Mouse (Mus musculus) forebrain, postnatal 0 days (tissue): Measurements from ENCODE around the gene C530008M17Rik. TPM values are rescaled to one million over a fixed set of nuclear protein-coding genes. Genes with fewer than 3 reads are reported as not detected.

Source experiments
- ATAC-seq: fragments of 200-750 bp; cut with Nextera tagmentation; 2 replicates; pipeline ENCODE4 v1.8.0; 2017; ENCODE audit warnings: mild to moderate bottlenecking, moderate library complexity
- DNase-seq: peaks from one replicate; pipeline ENCODE4 v3.0.0-alpha.2; 2015
- H3K27ac ChIP-seq: fragments of 300-500 bp; sonication (generic); 2 replicates; pipeline ENCODE4 v1.5.1; 2014; ENCODE audit warnings: low read depth, mild to moderate bottlenecking, antibody characterized with exemption, low read length, moderate library complexity, mixed read lengths
- H3K27me3 ChIP-seq: fragments of 300-500 bp; sonication (generic); 2 replicates; pipeline ENCODE4 v1.6.1; 2014; ENCODE audit warnings: mild to moderate bottlenecking, low read length, mixed read lengths; ENCODE audit not compliant: insufficient read depth
- H3K36me3 ChIP-seq: fragments of 300-500 bp; sonication (generic); 2 replicates; pipeline ENCODE4 v1.6.1; 2014; ENCODE audit warnings: mild to moderate bottlenecking, moderate library complexity; ENCODE audit not compliant: insufficient read depth
- H3K4me1 ChIP-seq: fragments of 300-500 bp; sonication (generic); 2 replicates; pipeline ENCODE4 v1.6.1; 2014; ENCODE audit warnings: antibody characterized with exemption; ENCODE audit not compliant: insufficient read depth
- H3K4me2 ChIP-seq: fragments of 300-500 bp; sonication (generic); 2 replicates; pipeline ENCODE4 v1.6.1; 2014; ENCODE audit warnings: low read depth, mild to moderate bottlenecking, moderate library complexity
- H3K4me3 ChIP-seq: fragments of 300-500 bp; sonication (generic); 2 replicates; pipeline ENCODE4 v1.5.1; 2014; ENCODE audit warnings: low read depth, low read length, mixed read lengths
- H3K9ac ChIP-seq: fragments of 300-500 bp; sonication (generic); 2 replicates; pipeline ENCODE4 v1.6.1; 2014; ENCODE audit warnings: mild to moderate bottlenecking
- H3K9me3 ChIP-seq: fragments of 300-500 bp; sonication (generic); 2 replicates; pipeline ENCODE4 v1.6.1; 2016; ENCODE audit warnings: low read length
- CTCF ChIP-seq: sonication (generic); IDR thresholded peaks from 2 replicates; pipeline ENCODE4 v1.5.1; 2016; ENCODE audit warnings: antibody characterized with exemption, control low read depth, low read depth
- WGBS: fragments of 180-500 bp; shearing (Covaris S2); extraction: QIAGEN DNeasy Blood & Tissue Kit; methylation state at CpG from one replicate; pipeline ENCODE4 v1.1.7; 2014; 5-methylcytosine and 5-hydroxymethylcytosine counted together
- polyA plus RNA-seq: library from polyadenylated mRNA; unstranded; fragments of >200 nt; fragmentation: Nextera tagmentation; extraction: Ambion mirVana; gene quantifications from 2 replicates; pipeline ENCODE4 v1.2.1, GENCODE M21; 2015
- total RNA-seq: library from RNA; depleted of rRNA; stranded (reverse); fragments of >200 nt; gene quantifications from 2 replicates; pipeline ENCODE4 v1.2.3, GENCODE M21; 2014

Gene C530008M17Rik
- total and polyA plus RNA-seq, 2 experiments from 2014 or later, result 63.6 to 87.4 TPM

DNA sequence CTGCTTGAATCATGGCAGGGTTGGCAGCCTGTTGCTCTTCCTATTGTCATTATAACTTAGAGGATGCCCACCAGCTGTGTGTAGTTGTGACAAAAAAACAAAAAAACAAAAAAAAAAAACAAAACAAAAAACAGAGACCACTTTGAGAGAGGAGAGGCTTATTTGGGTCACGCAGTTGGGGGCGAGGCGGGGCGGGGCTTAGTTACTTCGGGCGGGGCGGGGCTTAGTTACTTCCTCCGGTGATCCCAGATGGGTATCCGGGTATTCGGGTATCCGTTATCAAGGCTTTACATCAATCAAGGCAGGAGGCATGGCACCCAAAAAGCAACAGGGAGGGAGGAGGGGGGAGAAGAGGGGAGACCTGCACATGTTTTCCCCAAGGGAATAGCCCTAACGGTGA lies 46.3 kb downstream of the C530008M17Rik start:
- H3K9me3 ChIP-seq, result no peaks in the 10 kb centered on the region
- 21% methylated on average over 12 of the region's 12 CpGs for WGBS
- no peaks in the 10 kb centered on the region for H3K27me3 ChIP-seq
- no peak for TF ChIP-seq CTCF
- peak overlapping the region; percentile 21; the same call in 1 of the 2 replicates for H3K4me2 ChIP-seq
- H3K4me3 ChIP-seq, result no peak overlapping the region
- H3K36me3 ChIP-seq, result no peaks in the 10 kb centered on the region
- peak overlapping the region; percentile 70 for H3K27ac ChIP-seq
- H3K9ac ChIP-seq, result no peak overlapping the region
- DNase-seq (no peak), ATAC-seq (no peak)
- H3K4me1 ChIP-seq, result peaks cover 17% of the 10 kb centered on the region

DNA sequence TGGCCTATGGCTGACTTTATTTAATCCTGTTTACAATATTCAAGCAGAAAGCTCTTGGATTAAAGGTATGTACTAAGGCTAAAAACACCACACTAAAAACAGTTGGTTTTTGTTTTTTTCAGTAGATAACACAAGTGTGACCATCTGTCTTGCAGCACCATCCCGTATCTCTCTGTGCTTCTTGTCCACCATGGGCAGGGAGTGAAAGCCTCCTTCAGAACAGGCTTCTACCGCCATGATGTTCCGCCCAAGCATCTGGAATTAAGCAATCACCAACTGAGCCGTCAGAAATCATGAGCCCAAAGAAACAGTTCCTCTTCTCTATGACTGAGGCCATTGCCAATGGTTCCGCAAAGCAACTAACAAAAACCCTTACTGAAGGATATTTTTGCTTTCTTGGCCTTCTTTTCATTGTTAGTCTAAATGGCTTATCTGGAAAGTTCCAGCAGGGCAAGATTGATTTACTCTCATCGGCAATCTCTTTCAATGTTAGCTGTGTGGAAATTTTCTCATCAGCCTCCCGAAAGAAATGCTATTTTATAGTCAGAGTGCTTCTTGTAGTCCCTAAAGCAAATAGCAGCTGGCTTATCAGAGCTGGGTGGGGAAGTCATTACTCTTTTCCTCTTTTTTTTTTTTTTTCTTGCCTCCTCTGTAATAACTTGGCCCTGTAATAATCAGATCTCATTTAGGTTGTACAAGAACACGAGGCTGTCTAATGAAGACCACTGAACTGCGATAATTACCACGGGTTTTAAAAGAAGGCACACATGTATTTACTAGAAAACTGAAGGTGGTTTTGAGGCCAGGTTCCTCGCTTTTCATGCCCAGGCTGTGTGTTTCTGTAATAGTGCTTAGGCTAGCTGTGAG lies 49.2 kb downstream of the C530008M17Rik start:
- Histone ChIP-seq H3K36me3 (no peaks in the 10 kb centered on the region), H3K27me3 (no peaks in the 10 kb centered on the region), H3K27ac (no peak overlapping the region), H3K4me1 (peaks cover 15% of the 10 kb centered on the region), H3K4me3 (no peak overlapping the region), H3K9me3 (no peaks in the 10 kb centered on the region), H3K9ac (no peak overlapping the region), H3K4me2 (no peak overlapping the region)
- no peak for DNase-seq
- no peak for TF ChIP-seq CTCF
- WGBS, result 57% methylated on average over 11 of the region's 11 CpGs
- no peak for ATAC-seq

DNA sequence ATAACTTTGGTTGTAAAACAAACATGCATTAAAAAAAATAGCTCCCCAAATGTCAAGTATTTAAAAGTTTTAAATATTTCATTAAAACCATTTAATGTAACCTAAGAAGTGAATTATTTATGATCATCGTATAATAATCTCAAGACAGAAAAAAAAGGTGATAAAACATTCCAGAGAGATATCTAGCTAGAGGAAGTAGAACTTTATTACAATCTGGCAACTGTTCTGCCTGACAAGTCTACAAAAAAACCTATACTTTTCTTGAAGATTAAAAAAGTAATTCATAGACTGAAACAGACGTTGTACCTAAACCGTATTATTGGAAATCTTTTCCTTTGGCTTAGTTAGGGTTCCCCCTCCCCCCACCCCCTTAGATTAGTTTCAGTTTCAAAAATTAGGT lies 50.8 kb downstream of the C530008M17Rik start:
- Histone ChIP-seq H3K4me3 (no peak overlapping the region), H3K4me2 (no peak overlapping the region), H3K9ac (no peak overlapping the region), H3K36me3 (no peaks in the 10 kb centered on the region; the same call in 1 of the 2 replicates), H3K4me1 (peaks cover 10% of the 10 kb centered on the region), H3K9me3 (no peaks in the 10 kb centered on the region), H3K27ac (no peak overlapping the region), H3K27me3 (no peaks in the 10 kb centered on the region)
- no peak for DNase-seq
- TF ChIP-seq CTCF, result no peak
- WGBS, result 87% methylated on average over 3 of the region's 3 CpGs
- no peak for ATAC-seq

DNA sequence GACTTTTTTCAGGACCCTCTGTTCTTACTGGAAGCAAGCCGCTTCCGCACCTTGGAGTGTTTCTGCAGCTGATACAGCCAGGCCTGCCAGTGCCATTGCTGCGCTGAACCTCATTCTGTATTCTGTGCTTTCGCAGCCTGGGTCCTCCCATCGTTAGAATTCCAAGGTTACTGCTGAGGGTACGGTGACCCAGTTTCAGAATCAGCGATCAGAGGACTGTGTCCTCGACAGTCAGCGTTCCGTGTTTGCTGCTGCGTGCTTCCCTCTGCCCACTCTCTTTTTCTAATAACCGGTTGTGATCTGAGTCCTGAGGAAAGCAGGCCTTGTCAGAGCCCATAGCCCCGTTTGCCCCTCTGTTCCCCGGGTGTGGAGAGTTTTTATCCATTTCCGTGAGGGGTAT lies 51.7 kb downstream of the C530008M17Rik start:
- H3K9me3 ChIP-seq, result no peaks in the 10 kb centered on the region
- H3K4me3 ChIP-seq, result no peak overlapping the region
- H3K4me1 ChIP-seq, result peaks cover 4% of the 10 kb centered on the region; the same call in 1 of the 2 replicates
- no peak overlapping the region for H3K27ac ChIP-seq
- 59% methylated on average over 15 of the region's 15 CpGs for WGBS
- no peak overlapping the region for H3K4me2 ChIP-seq
- no peak overlapping the region for H3K9ac ChIP-seq
- DNase-seq, result no peak
- peak; percentile 63 for ATAC-seq
- H3K36me3 ChIP-seq, result no peaks in the 10 kb centered on the region; the same call in 1 of the 2 replicates
- no peaks in the 10 kb centered on the region for H3K27me3 ChIP-seq
- TF ChIP-seq CTCF, result no peak

DNA sequence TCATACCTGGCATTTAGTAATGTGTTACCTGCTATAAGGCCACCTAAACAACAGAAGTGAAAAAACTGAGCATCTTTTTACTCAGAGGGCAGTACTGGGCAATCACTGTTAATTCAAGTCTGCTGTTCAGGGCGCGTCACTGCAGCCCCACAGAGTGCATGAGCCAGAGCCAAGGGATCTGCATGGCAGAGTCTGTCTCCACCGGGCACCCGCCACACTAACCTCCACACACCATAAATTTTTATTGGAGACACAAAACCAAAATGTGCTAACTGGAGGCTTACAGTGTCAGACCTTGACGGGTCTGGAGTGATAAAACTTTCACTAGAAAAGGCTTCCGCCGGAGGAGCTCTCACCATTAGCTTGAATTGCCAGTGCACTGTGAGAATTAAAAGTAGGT lies 57.4 kb downstream of the C530008M17Rik start:
- DNase-seq, result no peak
- ATAC-seq, result no peak
- no peak overlapping the region for H3K4me3 ChIP-seq
- WGBS, result 81% methylated on average over 7 of the region's 7 CpGs
- H3K27me3 ChIP-seq, result no peaks in the 10 kb centered on the region
- H3K27ac ChIP-seq, result no peak overlapping the region
- H3K9ac ChIP-seq, result no peak overlapping the region
- H3K4me1 ChIP-seq, result peaks cover 10% of the 10 kb centered on the region; the same call in 1 of the 2 replicates
- TF ChIP-seq CTCF, result no peak
- no peaks in the 10 kb centered on the region; the same call in 1 of the 2 replicates for H3K36me3 ChIP-seq
- H3K4me2 ChIP-seq, result no peak overlapping the region
- no peaks in the 10 kb centered on the region for H3K9me3 ChIP-seq

DNA sequence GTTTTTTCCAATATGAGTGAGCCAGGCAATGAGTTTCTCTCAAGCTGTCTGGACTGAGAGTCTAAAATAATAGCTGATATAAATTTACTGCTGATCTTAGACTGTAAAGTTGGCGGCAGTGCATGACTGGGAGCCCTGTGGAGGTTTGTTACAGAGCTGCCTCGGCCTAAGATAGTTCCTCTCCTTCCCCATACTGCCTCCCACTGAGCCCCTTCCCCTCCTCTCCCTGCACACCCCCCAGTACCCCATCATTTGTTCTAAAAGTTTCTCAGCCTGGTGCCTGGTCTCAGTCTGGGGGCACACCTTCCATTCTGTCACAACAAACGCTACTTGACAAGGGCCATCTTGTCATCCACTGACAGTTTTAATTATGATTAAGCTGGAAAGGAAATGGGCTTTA lies 63.6 kb downstream of the C530008M17Rik start:
- WGBS, result 69% methylated on average over 3 of the region's 3 CpGs
- Histone ChIP-seq H3K9me3 (no peaks in the 10 kb centered on the region), H3K9ac (no peak overlapping the region), H3K4me2 (no peak overlapping the region), H3K27me3 (no peaks in the 10 kb centered on the region), H3K4me3 (no peak overlapping the region), H3K36me3 (no peaks in the 10 kb centered on the region), H3K27ac (no peak overlapping the region), H3K4me1 (peaks cover 7% of the 10 kb centered on the region; the same call in 1 of the 2 replicates)
- no peak for ATAC-seq
- no peak for DNase-seq
- no peak for TF ChIP-seq CTCF

DNA sequence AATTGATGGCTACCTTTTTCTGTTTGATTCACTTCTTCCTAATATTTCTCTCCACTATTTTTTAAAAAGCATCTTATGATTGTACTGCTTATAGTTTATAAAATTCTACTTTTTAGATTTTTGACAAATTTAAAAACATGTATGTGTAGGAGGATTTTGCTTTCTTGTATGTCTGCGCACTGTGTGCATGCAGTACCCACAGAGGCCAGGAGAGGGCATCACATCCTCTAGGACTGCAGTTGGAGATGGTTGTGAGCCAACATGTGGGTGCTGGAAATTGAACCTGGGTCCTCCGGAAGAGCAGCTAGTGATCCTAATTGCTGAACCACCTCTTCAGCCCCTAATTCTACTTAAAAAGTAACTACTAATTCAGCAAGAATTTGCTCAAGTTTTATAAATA lies 68.6 kb downstream of the C530008M17Rik start:
- no peak for ATAC-seq
- WGBS, result 98% methylated on average over 2 of the region's 2 CpGs
- peak; percentile 39 for TF ChIP-seq CTCF
- H3K9me3 ChIP-seq, result no peaks in the 10 kb centered on the region
- no peak for DNase-seq
- H3K4me2 ChIP-seq, result no peak overlapping the region
- no peaks in the 10 kb centered on the region for H3K36me3 ChIP-seq
- H3K4me3 ChIP-seq, result no peak overlapping the region
- no peak overlapping the region for H3K9ac ChIP-seq
- H3K27ac ChIP-seq, result no peak overlapping the region
- no peaks in the 10 kb centered on the region for H3K4me1 ChIP-seq
- H3K27me3 ChIP-seq, result no peaks in the 10 kb centered on the region
